ENCODE assay signal across 18 mouse cellular contexts in the genomic region with DNA sequence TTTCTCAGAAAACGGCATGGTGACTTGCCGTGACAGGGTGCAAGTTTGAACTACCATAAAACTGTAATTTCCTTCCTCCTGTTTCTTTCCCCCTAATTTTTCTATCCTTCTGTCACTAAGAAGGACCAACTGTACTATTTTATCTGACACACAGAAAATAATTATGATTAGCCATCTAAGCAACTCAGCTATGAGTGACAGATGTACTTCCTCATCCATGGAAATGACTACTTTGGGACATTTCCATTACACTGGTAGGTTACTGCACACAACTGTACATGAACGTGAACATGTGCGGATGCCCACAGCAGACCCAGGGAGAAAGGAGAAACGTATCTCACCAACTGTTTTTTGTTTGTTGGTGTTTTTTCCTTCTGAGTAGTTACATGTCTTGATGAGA.
"Had no signal": no experiment of that assay in that cellular context is flagged by ENCODE, and none has a peak within 500 bp of the region (broad histone marks: within the 10 kb centered on the region; RNA-seq: fewer than 3 reads in every experiment).

No protein-coding gene starts in this region.

- H3K4me2 ChIP-seq: lung, embryonic 15.5 days; midbrain, embryonic 11.5 days; midbrain, embryonic 13.5 days; midbrain, embryonic 15.5 days; neural tube, embryonic 12.5 days; stomach, embryonic 15.5 days had no signal

- H3K4me1 ChIP-seq: lung, embryonic 15.5 days; midbrain, embryonic 13.5 days; midbrain, embryonic 15.5 days; neural tube, embryonic 12.5 days; stomach, embryonic 15.5 days had no signal

- ATAC-seq: lung, postnatal 0 days; midbrain, embryonic 13.5 days; midbrain, embryonic 15.5 days had no signal

- DNase-seq: lung, adult 2 months; lung, postnatal 14 days; lung, postnatal 36 days; retina, postnatal 1 day; right cerebral cortex, adult 18-20 months; thymus, adult 2 months; thymus, postnatal 25 days; thymus, postnatal 4 days had no signal

- H3K27me3 ChIP-seq: lung, embryonic 15.5 days; megakaryocyte, embryonic 14.5 days; midbrain, embryonic 13.5 days; midbrain, embryonic 15.5 days; neural tube, embryonic 12.5 days; stomach, embryonic 15.5 days had no signal

- H3K9ac ChIP-seq: lung, embryonic 15.5 days; midbrain, embryonic 13.5 days; midbrain, embryonic 15.5 days; neural tube, embryonic 12.5 days; stomach, embryonic 15.5 days had no signal

- H3K27ac ChIP-seq: lung, embryonic 15.5 days; macrophage; midbrain, embryonic 13.5 days; midbrain, embryonic 15.5 days; neural tube, embryonic 12.5 days; stomach, embryonic 15.5 days; stomach, postnatal 0 days had no signal

- H3K36me3 ChIP-seq: lung, embryonic 15.5 days; midbrain, embryonic 13.5 days; midbrain, embryonic 15.5 days; neural tube, embryonic 12.5 days; stomach, embryonic 15.5 days had no signal

- H3K9me3 ChIP-seq: lung, embryonic 15.5 days; megakaryocyte, embryonic 14.5 days; stomach, embryonic 15.5 days had no signal

- H3K4me3 ChIP-seq: lung, embryonic 15.5 days; megakaryocyte, embryonic 14.5 days; midbrain, embryonic 13.5 days; midbrain, embryonic 15.5 days; neural tube, embryonic 12.5 days; stomach, embryonic 15.5 days had no signal
